Mouse (Mus musculus): ENCODE data around the gene Zfp772.
"Not testable (repeated sequence)": the region's sequence is repeated elsewhere in the genome, so short reads cannot be mapped to it uniquely, and the experiment has no call there.

Gene Zfp772

GRCm38 (mm10) chr7:7209313-7210151 lies at the start of gene Zfp772:
Gene Zfp772 (minus strand): TSS chr7:7209998.
- DNase-seq (ENCODE audit: low read depth), result not testable (repeated sequence)

- DNase-seq (ENCODE audit: low read depth), result not testable (repeated sequence)
Measured at GRCm38 (mm10) chr7:7247228-7247627, 37.4 kb upstream of the Zfp772 start, which contains the start of gene Vmn2r29. Gene Vmn2r29 (minus strand): TSS chr7:7247328.

- DNase-seq (ENCODE audit: low read depth), result no peak
Measured at GRCm38 (mm10) chr7:7188191-7188942, 21.4 kb downstream of the Zfp772 start.

DNA sequence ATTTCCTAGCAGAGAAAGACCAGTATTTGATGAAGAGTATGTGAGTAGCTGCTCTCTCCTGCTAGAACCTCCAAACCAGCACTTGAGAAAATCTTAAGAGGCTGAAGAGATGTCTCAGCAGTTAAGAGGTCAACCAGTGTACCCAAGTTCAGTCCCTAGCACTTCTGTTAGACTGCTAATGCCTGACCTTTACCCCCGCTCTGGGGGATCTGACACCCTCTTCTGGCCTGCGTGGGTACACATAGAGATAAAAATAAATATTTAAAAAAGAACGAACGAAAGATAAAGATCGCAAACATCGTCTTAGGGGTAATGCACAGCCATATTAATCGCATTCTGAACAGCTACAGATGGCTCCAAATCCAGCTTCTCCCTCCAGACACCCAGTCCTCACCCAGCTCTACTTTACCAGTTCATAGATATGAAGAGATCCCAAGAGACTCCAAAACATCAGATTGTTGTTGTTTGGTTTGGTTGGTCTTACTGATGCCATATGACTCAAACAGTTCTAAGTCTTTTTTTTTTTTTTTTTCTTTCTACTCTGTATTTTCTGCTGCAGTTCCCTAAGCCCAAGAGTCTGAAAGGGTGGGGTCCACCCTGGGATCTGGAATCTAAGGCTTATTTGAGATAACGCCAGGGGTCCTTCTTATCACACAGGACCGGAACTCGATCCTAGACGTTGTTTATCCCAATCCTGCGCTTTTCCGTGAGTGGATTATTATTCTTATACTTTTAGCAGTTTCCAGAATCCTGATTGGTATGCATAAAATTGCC lies 22.2 kb downstream of the Zfp772 start:
- no peak for DNase-seq (ENCODE audit: low read depth)

DNA sequence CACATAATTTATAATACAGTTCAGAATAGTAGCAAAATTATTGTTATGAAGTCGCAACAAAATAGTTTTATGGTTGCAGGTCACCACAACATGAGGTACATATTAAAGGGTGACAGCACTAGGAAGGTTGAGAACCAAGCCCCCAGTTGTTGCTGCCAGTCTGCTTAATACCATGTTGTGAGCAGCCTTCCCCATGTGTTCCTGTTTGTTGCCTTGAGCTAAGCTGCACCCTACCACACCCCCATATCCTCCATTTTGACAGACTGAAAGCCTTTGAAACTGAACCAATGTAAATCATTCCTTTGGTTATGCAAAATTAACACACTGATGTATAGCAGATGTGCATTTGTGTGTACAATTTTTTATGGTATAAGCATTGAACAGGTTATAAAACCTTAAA lies 23.9 kb downstream of the Zfp772 start:
- DNase-seq (ENCODE audit: low read depth), result no peak

- DNase-seq (ENCODE audit: low read depth), result no peak
Measured at GRCm38 (mm10) chr7:7171227-7172147, 38.3 kb downstream of the Zfp772 start, which contains the start of gene Zfp418. Gene Zfp418 (plus strand): TSS chr7:7171330.

All from c-Kit-positive CD71-negative TER-119-negative erythroid progenitor cells, embryonic 14.5 days (primary cell).